Mouse (Mus musculus) brain, embryonic 18.5 days (tissue): ENCODE data around the gene Rnf149.

Source experiments
- DNase-seq: peaks from one replicate; pipeline ENCODE4 v3.0.0-alpha.2; 2012; ENCODE audit warnings: low read depth, low spot score

The Rnf149 gene

DNA sequence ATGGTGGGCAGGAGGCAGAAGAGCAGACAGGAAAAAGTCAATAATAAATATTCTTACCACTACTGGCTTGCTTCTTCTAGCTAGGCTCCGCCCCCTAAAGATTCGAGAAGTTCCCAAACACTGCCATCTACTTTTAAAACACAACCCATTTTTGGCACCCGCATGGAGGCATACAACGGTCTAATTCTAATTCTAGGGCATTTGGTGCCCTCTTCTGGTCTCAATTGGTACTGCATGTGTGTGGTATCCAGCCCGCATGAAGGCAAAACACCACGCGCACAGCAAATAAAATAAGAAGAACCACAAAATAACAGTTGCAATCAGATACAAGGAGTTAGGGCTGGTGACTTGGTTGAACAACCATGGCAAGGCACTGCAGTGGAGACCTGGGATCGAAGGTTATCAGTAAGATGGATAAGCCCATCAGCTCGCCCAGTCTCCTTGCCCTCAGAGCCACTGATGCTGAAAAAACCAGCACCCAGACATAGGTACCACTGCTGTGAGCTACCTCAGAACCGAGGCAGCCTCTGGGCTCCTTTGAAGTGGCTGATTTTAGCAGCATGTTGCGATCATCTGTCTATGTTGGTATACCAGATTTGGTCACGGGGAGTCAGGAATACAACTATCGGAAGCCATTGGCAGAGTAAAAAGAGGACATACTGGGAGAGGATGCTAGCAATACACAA is 46.8 kb downstream of the Rnf149 start:
- DNase-seq, result peak; percentile 50

DNA sequence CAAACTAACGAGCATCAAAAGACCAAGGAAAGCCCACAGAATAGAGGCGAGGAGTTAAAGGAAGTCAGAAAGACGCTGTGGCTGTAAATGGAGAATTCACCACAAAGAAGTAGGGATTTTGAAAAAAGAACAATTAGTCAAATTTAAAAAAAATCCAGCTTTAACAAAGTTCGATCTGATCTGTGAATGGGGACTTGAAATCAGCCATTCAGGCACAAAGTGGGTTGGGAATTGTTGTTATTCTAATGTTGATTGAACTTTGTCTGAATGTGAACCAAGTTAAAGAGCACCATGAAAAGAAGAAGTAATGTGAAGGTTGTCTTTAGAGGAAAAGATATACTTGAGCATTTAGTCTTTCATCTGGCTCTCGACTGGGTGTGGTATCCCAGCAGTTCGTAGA is 48.9 kb downstream of the Rnf149 start:
- no peak for DNase-seq

DNA sequence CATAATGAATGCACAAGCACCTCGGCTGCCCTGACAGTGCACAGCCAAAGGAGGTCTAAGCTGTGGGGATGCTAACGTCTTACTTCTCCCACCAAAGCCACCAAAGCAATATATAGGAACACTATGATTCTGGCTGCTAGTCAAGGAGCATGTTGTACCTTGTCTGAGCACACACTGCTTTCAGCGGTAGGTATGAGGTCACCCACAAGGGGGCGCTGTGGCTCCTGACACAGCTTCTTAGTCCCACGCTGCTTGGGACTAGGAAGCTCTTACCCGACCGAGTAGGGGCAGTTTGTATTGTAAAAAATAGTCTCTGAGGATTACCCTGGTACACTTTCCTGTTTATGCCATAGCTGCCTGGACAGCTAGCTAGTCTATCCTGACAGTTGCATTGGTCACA is 49.8 kb downstream of the Rnf149 start:
- no peak for DNase-seq

DNA sequence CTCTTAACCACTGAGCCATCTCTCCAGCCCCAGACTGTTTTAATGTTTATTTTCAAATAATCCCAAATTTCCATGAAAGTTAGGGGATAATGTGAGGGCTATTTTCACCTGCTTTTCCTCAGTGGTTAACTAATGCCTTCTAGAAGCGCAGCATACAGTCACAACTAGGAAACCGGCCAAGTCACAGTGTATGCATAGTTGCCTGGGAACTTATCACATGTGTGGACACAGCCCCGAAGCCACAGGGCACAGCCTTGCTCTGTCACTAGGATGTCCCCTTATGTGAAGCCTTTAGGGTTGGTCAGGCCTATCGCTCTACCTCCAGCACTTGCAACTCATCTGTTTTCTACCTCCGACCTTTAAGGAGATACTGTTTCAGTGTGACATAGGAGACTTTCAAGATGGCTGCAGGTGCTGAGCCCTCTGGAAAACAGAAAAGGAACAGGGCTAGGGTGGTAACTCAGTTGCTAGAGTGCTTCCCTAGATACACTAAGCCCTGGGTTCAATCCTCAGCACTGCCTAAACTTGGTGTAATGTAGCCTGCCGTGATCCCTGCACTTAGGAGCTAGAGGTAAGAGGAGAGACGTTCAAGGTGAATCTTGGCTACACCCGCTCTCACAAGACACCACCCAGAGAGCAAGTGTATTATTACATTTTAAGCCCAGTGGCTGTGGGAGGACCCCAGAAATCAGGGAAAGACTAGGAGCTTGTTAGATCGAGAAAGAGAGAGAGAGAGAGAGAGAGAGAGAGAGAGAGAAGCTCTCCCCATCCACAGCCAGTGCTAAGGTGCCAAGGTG is 50.6 kb downstream of the Rnf149 start:
- no peak for DNase-seq

DNA sequence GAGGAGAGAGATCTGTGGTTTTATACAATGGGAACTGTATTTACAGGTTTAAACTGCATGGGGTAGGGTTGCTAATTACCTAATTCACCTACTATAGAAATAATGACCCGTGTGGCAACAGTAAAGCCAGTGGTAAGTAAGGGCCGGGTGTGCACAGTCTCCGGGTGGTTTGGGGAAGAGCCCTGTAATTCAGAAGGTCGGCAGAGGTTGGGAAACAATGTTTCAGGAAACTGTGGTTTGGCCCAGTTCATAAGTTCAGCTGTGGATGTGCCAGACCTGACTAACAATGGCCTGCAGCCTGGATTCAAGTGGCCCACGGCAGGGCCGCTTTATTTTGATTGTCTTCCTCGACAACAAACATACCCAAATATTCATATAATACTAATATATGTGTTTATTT is 51.4 kb downstream of the Rnf149 start:
- no peak for DNase-seq

DNA sequence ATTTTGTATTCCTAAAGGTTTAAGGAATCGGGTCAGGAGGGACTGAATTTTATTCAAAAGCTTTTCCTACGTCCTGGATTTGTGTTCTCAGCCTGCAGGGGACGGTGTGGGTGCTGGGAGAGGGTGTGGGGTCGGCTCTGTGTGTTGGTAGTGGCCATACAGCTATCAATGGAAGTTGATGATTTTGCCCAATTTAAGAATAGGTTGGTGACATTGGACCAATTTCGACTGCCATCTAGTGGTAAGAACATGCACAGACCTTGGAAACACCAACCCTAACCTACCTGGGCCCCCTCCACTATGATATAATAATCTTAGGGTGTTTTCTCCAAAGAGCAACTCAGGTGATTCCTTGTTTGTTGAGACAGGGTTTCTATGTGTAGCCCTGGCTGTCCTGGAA is 54.7 kb downstream of the Rnf149 start:
- no peak for DNase-seq

DNA sequence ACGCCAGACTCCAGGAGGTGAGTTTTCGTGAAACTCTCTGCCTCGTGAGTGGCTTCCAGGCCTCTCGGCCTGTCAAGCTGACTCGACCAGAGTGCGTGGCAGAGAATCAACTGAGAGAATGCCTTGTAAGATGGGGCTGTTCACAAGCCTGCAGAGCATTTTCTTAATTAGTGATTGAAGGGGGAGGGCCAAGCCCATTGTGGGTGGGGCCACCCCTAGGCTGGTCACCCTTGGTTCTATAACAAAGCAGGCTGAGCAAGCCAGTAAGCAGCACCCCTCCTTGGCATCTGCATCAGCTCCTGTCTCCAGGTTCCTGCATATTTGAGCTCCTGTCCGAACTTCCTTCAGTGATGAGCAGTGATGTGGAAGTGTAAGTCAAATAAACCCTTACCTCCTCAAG is 55.9 kb downstream of the Rnf149 start:
- DNase-seq, result no peak

DNA sequence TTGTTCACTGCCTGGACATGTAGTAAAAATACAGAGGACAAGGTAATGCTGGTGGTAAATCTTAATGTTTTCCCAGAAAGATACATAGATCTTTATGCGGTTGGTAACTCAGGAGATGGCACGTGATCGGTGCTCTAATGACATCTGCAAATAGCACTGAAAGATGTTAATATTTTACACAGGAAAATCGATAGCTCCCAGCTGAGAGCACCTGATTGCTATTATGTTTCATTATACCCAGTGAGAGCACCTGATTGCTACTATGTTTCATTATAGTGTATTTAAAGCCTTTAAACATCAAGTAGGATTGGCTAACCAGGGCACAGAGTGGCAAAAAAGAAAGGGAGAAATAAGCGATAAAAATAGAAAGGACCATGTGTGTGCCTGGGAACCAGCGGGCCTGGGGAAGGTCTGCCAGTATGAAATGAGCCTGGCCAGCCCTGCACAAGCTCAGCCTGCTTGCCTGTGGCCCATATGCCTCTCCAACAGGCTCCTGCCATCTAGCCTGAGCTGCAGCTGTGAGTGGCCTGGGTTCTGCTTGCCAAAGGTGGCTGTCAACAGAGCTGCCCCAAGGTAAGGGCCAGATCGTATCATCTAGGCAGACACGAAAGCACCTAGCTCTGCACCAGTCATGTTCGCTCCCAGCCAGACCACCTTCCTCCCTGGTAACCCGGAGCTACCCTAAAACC is 61.8 kb downstream of the Rnf149 start:
- no peak for DNase-seq

DNA sequence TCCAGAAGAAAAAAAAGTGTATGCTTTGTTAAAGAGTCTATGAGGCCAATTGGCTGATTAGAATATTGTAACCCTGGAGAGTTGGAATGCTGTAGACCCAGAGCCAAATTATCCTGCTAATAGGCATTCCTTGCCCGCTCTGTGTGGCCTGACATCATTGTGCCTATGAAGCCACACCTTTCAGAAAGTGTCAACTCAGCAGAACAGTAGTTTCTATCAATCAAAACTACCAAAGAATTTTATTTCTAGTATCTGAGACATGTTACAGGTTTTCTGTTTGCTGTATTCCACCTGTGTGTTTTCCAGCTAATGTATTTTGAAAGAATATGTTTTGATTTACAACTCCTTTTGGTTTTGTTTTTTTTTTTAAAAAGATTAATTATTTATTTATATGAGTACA is 65.0 kb downstream of the Rnf149 start:
- DNase-seq, result no peak

DNA sequence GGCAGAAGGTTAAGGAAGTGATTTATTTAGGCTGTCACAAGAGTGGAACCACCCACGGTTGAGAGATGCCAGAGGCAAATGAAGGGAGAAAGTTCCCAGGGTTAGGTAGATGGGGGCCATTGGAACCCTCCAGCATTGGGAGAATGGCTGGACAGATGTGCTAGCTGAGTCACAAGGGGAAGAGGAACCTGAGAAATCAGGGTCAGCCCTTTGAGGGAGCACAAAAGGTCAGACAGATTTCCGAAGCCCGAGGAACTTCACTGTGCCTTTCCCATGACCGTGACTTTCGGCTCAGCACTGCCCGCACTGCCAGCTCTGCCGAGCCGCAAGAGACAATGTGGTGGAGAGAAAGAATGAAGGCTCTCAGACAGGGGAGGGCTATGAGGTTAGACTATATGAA is 65.4 kb downstream of the Rnf149 start:
- DNase-seq, result no peak

DNA sequence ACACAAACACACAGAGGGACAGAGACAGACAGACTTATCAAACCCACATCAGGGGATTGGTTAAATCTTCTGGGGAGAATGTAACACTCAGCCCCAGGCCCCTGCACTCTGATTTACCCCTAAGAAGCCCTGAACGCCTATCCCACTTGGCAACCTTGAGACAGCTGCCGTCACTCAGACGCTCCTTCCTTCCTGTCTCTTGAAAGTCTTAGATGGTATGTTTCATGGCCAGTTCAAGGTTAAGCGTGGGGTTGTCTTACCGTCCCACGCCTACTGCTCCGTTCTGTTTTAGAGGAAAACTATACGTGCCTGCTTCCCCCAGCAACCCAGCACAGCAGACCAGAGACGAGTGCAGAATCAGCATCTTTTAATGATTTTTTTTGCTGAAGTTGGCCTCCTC is 71.6 kb downstream of the Rnf149 start:
- DNase-seq, result no peak

DNA sequence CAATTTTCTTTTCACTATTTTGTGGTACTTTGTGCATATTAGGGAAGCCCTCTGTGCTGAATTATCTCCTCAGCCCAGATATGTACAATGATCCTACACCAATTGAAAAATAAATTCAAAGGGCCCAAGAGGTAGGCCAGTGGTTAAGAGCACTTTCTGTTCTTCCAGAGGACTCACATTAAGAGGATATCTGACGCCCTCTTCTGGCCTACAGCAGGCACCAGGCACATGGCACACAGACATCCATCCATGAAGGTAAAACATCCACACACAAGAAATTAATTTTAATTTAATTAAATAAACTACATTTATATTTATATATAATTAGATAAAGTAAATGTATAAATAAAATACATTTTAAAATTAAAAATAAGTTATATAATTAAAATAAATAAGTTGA is 72.9 kb downstream of the Rnf149 start:
- DNase-seq, result no peak

DNA sequence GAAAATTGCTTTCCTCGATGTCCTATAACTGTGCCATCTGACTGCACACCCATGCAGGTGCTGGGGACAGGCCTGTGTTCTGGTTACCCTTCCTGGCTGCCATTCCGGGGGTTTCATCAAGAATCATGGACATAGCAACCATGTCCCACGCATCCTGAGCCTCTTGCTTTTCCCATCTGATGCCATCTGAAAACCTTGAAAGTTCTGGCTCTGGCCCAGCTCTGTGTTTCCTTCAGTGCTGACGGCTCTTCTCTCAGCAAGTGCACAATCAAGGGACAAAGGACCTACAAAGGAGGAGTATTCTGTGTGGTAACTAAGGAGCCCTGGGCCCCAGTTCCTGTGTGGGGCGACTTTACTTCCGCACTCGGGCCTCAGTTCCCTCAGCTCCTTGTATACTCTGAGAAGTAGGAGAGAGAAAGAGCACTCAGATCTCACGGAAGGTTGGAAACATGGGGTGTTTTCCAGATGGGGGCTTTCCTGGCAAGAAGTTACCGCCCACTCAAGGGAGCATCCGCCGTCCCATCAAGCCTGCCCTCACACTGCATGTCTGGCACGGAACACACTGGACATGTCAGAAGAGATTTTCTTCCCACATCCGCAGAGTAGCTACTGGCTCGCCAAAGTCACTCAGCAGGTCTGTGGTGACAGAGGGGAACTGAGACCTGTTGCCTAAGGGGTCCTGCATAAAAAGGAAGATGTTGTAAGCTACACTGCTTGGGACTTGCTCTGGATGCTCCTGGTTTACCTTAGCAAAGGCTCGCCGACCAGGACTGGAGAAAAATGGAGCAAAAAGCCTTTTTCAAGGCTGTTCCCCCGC is 74.2 kb downstream of the Rnf149 start:
- DNase-seq, result no peak
